Mouse (Mus musculus) bone marrow, adult 2 months (tissue): Measurements from ENCODE around the gene Dtnb. TPM values are rescaled to one million over a fixed set of nuclear protein-coding genes. Genes with fewer than 3 reads are reported as not detected.

Experiments used
- H3K27ac ChIP-seq: fragments of 200-500 bp; 2 replicates; pipeline ENCODE4 v1.5.1; 2012; ENCODE audit warnings: low read depth, mild to moderate bottlenecking, control low read depth, inconsistent platforms, low read length; ENCODE audit not compliant: control insufficient read depth, poor library complexity, insufficient read depth
- H3K4me1 ChIP-seq: fragments of 200-500 bp; 2 replicates; pipeline ENCODE4 v1.6.1; 2011; ENCODE audit warnings: low read length; ENCODE audit not compliant: control insufficient read depth, insufficient read depth
- H3K4me3 ChIP-seq: fragments of 200-500 bp; replicated peaks from 2 replicates; pipeline ENCODE3; 2011; ENCODE audit warnings: mild to moderate bottlenecking, low read depth, low read length, control low read depth; ENCODE audit not compliant: control insufficient read depth
- CTCF ChIP-seq: fragments of 200-500 bp; IDR thresholded peaks from 2 replicates; pipeline ENCODE4 v1.5.1; 2011; ENCODE audit warnings: low read length, control low read depth; ENCODE audit not compliant: control insufficient read depth, insufficient read depth
- POLR2A ChIP-seq: fragments of 200-500 bp; IDR thresholded peaks from 2 replicates; pipeline ENCODE4 v1.6.1; 2011; ENCODE audit warnings: low read depth, mild to moderate bottlenecking, control low read depth, low read length, borderline replicate concordance; ENCODE audit not compliant: control insufficient read depth
- WGBS: fragments of 180-500 bp; shearing (Covaris S2); methylation state at CpG from one replicate; pipeline ENCODE4 v1.1.7; 2018; 5-methylcytosine and 5-hydroxymethylcytosine counted together
- polyA plus RNA-seq: library from polyadenylated mRNA; stranded (reverse); fragments of >200 nt; gene quantifications from 2 replicates; pipeline ENCODE4 v1.2.4, GENCODE M21; 2011; ENCODE audit warnings: low replicate concordance; ENCODE audit not compliant: missing spikeins, insufficient read depth, insufficient read length

Dtnb gene
- polyA plus RNA-seq, 1 experiment, result 34.6 TPM

- Histone ChIP-seq H3K4me1 (peaks cover 9% of the 10 kb centered on the region), H3K4me3 (no peak overlapping the region), H3K27ac (peak overlapping the region; percentile 1; the same call in 1 of the 2 replicates)
- TF ChIP-seq CTCF (no peak), POLR2A (no peak)
- 43% methylated on average over 2 of the region's 2 CpGs for WGBS
Observed at GRCm38 (mm10) chr12:3771080-3771479, 198.9 kb downstream of the Dtnb start.

GRCm38 (mm10) chr12:3773643-3774042, 201.5 kb downstream of the Dtnb start:
- Histone ChIP-seq H3K27ac (no peak overlapping the region), H3K4me1 (peaks cover 11% of the 10 kb centered on the region)
- no peak for TF ChIP-seq POLR2A
- TF ChIP-seq CTCF, result no peak

GRCm38 (mm10) chr12:3776015-3776414, 203.8 kb downstream of the Dtnb start:
- 51% methylated on average over 2 of the region's 2 CpGs for WGBS
- H3K4me1 ChIP-seq, result peaks cover 17% of the 10 kb centered on the region

More at GRCm38 (mm10) chr12:3773643-3774042, 201.5 kb downstream of the Dtnb start:
- H3K4me3 ChIP-seq, result no peak overlapping the region
- WGBS, result 80% methylated on average over 3 of the region's 3 CpGs

DNA sequence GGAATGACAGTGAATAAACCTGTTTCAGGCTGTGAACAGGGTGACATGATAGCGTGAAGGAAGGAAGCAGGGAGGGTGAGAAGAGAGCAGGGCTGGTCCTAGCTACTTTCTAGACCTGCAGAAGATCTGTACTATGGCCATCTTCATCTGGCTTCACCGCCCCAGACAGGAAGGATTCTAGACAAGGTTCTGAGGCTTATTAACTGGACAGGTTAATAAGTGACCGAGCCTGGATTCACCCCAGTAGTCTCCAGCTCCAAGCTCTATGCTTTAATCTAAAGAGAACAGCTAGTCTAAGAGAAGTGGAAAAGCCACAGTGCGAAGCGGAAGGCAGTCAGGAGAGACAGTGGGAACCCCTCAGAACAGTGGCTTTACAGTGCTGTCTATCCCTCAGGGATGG, 205.5 kb downstream of the Dtnb start:
- Histone ChIP-seq H3K4me1 (peaks cover 20% of the 10 kb centered on the region), H3K27ac (no peak overlapping the region), H3K4me3 (no peak overlapping the region)
- WGBS, result 87% methylated on average over 5 of the region's 5 CpGs
- TF ChIP-seq CTCF (no peak), POLR2A (no peak)

More at GRCm38 (mm10) chr12:3776015-3776414, 203.8 kb downstream of the Dtnb start:
- H3K27ac ChIP-seq, result peak overlapping the region; percentile 55
- H3K4me3 ChIP-seq, result no peak overlapping the region
- TF ChIP-seq CTCF (no peak), POLR2A (no peak)

GRCm38 (mm10) chr12:3778286-3778685, 206.1 kb downstream of the Dtnb start:
- no peak for TF ChIP-seq POLR2A
- TF ChIP-seq CTCF, result no peak
- H3K27ac ChIP-seq, result no peak overlapping the region
- 78% methylated on average over 6 of the region's 6 CpGs for WGBS
- no peak overlapping the region for H3K4me3 ChIP-seq
- peaks cover 20% of the 10 kb centered on the region for H3K4me1 ChIP-seq

DNA sequence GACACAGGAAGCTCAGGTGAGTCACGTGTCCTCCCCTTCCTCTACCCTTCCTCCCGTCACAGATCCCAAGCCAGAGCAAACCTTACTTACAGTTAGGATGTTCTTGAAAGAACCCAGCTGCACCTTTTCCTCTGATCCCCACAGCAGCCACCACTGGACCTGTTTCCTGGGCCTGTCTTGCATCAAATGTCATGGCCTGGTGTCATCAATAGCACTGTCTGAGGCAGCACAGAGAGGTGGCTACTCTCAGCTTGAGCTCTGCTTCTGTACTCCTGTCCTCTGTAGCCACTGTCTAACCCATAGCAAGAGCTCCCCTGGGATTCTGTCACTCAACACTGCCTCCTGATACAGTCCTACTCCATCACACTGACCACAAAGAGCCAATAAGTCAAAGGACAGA, 207.5 kb downstream of the Dtnb start:
- Histone ChIP-seq H3K4me3 (no peak overlapping the region), H3K27ac (no peak overlapping the region), H3K4me1 (peaks cover 16% of the 10 kb centered on the region)
- no peak for TF ChIP-seq CTCF
- WGBS, result 57% methylated on average over 2 of the region's 2 CpGs

DNA sequence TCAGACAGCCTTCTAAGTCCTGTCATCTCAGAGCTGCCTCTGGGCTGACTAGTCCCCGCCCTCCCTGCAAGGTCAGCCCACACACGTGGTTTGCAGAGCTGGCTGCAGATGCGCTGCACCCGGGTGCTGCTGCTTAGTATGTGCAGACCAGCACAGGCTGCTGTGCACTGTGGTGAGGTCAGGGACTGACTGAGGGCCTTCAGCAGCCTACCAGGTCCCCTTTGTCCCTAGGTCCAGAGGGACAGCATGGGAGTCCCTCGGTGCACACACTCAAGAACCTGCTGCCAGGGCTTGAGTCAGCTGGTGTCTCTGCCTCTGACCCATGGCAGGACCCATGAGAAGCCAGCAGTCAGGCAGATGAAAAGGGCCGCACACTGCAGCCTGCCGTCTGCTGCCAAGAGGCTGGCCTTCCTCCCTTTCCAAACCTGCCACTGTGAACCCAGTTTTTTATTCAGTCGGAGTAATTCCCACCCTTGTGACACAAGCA, 208.3 kb downstream of the Dtnb start:
- WGBS, result 16% methylated on average over 8 of the region's 8 CpGs
- Histone ChIP-seq H3K4me3 (no peak overlapping the region), H3K4me1 (peaks cover 16% of the 10 kb centered on the region), H3K27ac (peak overlapping the region; percentile 3)
- TF ChIP-seq POLR2A (peak; percentile 72; the same call in 1 of the 2 replicates), CTCF (no peak)

- Histone ChIP-seq H3K4me1 (peaks cover 12% of the 10 kb centered on the region), H3K27ac (peak overlapping the region; percentile 3), H3K4me3 (no peak overlapping the region)
- 30% methylated on average over 7 of the region's 7 CpGs for WGBS
- no peak for TF ChIP-seq POLR2A
- TF ChIP-seq CTCF, result no peak
Observed at GRCm38 (mm10) chr12:3780931-3781471, 208.8 kb downstream of the Dtnb start.

- TF ChIP-seq POLR2A, result peak; percentile 36; the same call in 1 of the 2 replicates
- TF ChIP-seq CTCF, result peak; percentile 99
- WGBS, result 3% methylated on average over 8 of the region's 8 CpGs
- Histone ChIP-seq H3K27ac (peak overlapping the region; percentile 3), H3K4me1 (peaks cover 8% of the 10 kb centered on the region), H3K4me3 (no peak overlapping the region)
Observed at GRCm38 (mm10) chr12:3781482-3781881, 209.3 kb downstream of the Dtnb start.
